Mouse (Mus musculus) ES-E14 (cell line): ENCODE measurements at regions not wholly inside any gene's neighbourhood (a gene's known extent, or its start where the extent isn't known, plus 50 kb on each side); places are given as distances from the start of the nearest gene placed in this dataset.

Source experiments
- DNase-seq: peaks from one replicate; pipeline ENCODE4 v3.0.0-alpha.2; 2013; ENCODE audit warnings: low read depth, low spot score
- H3K27ac ChIP-seq: 2 replicates; pipeline ENCODE4 v1.5.1; 2012; ENCODE audit warnings: low read depth, mild to moderate bottlenecking, low read length, moderate library complexity, mixed read lengths; ENCODE audit not compliant: poor library complexity, insufficient read depth, severe bottlenecking
- H3K36me3 ChIP-seq: 2 replicates; pipeline ENCODE4 v1.6.1; 2012; ENCODE audit warnings: mild to moderate bottlenecking, low read length, moderate library complexity, mixed read lengths; ENCODE audit not compliant: control insufficient read depth, poor library complexity, insufficient read depth, severe bottlenecking
- H3K4me1 ChIP-seq, 2 experiments: fragments of 150-350 bp in 1 of 2; sonication (generic) in 1 of 2; 2 replicates each; pipeline ENCODE4 v1.6.1; 2012; ENCODE audit warnings: low read length in 2 of 2, mild to moderate bottlenecking in 1 of 2, mixed read lengths in 1 of 2; ENCODE audit not compliant: control insufficient read depth in 2 of 2, insufficient read depth in 2 of 2, poor library complexity in 1 of 2
- H3K4me3 ChIP-seq, 2 experiments: fragments of 150-350 bp in 1 of 2; sonication (generic) in 1 of 2; 2 replicates each; pipeline ENCODE4 v1.5.1; 2012; ENCODE audit warnings: low read length in 2 of 2, low read depth in 1 of 2, mild to moderate bottlenecking in 1 of 2, mixed read lengths in 1 of 2; ENCODE audit not compliant: insufficient read depth in 1 of 2, poor library complexity in 1 of 2, severe bottlenecking in 1 of 2
- H3K9ac ChIP-seq: 2 replicates; pipeline ENCODE4 v1.6.1; 2012; ENCODE audit warnings: low read depth, mild to moderate bottlenecking, low read length, mixed read lengths; ENCODE audit not compliant: poor library complexity, insufficient read depth, severe bottlenecking
- H3K9me3 ChIP-seq: fragments of 150-350 bp; sonication (generic); 2 replicates; pipeline ENCODE4 v1.6.1; 2012; ENCODE audit warnings: low read depth, mild to moderate bottlenecking, low read length; ENCODE audit not compliant: control insufficient read depth, insufficient read depth
- CHD2 ChIP-seq: IDR thresholded peaks from 2 replicates; pipeline ENCODE4 v1.6.1; 2014; ENCODE audit warnings: mild to moderate bottlenecking, low read depth, low read length, inconsistent platforms
- HCFC1 ChIP-seq: IDR thresholded peaks from 2 replicates; pipeline ENCODE4 v1.6.1; 2012; ENCODE audit warnings: low read length, inconsistent platforms, borderline replicate concordance; ENCODE audit not compliant: insufficient read depth
- MAFK ChIP-seq: IDR thresholded peaks from 2 replicates; pipeline ENCODE4 v1.6.1; 2014; ENCODE audit warnings: mild to moderate bottlenecking, low read depth, low read length, inconsistent platforms; ENCODE audit not compliant: insufficient read depth
- ZC3H11A ChIP-seq: IDR thresholded peaks from 2 replicates; pipeline ENCODE4 v1.6.1; 2012; ENCODE audit warnings: low read depth, mild to moderate bottlenecking, inconsistent platforms, low read length, borderline replicate concordance
- ZNF384 ChIP-seq: IDR thresholded peaks from 2 replicates; pipeline ENCODE4 v1.6.1; 2012; ENCODE audit warnings: low read depth, low read length, inconsistent platforms
- in situ Hi-C, 2 experiments: fragments of 600-800 bp; cut with MboI; formaldehyde crosslinking; loops; one replicate each; pipeline ENCODE4 v1.15.1; 2025; ENCODE audit warnings: low sequenced_read_pairs in 2 of 2, inconsistent platforms in 1 of 2; ENCODE audit not compliant: unreplicated experiment in 2 of 2

DNA sequence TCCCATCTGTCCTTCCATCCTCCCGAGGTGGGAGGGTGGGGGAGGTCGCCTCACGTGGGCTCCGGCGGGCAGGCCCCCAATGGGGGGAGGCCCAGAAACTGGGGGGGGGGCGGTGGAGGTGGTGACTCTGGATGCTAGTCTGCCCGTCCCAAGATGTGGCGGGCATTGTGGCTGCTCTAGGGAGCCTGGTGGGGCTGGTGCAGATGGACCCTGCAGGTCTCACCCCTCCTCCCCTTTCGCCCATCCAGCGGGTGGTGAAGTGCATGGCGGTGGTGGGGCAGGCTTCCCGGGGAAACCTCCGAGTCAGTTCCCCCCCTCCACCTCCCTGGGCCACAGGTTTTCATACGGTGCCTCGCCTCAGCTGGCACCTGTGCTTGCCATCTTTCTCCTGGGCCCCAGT is 88.6 kb downstream of the Inhba start:
- in situ Hi-C loops = no loop called here
- no peak for TF ChIP-seq ZNF384
- no peak for TF ChIP-seq CHD2
- no peak for TF ChIP-seq ZC3H11A
- no peak for TF ChIP-seq HCFC1
- TF ChIP-seq MAFK = no peak
- peak overlapping the region; percentile 23 to 28; a peak in 3 of 4 replicates for H3K4me3 ChIP-seq

DNA sequence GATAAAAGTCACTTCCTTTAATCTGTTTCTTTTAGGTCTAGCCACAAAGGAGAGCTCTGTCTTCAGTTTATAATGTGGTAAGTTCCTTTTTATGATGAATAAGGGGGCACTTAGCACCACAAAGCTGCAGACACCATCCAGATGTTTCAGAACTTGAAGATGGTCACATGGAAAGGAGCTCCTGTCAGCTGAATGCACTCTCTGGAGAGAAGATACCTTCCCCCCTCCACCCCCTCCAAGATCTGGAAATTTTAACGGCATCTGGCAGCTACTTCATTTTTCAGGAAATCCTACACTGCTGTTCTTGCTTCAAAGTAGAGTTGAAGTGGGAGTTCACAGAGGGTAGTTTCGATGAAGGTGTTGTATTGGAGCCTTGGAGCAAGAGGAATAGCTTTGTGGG is 103.2 kb downstream of the Inhba start:
- DNase-seq = no peak
- TF ChIP-seq CHD2 (no peak), MAFK (no peak), HCFC1 (no peak), ZNF384 (no peak), ZC3H11A (no peak)
- in situ Hi-C loops = no loop called here

More for the DNA sequence above, 88.6 kb downstream of the Inhba start:
- no peaks in the 10 kb centered on the region for H3K9me3 ChIP-seq
- DNase-seq = no peak
- no peaks in the 10 kb centered on the region for H3K36me3 ChIP-seq
- no peaks in the 10 kb centered on the region for H3K4me1 ChIP-seq
- no peak overlapping the region for H3K27ac ChIP-seq
- H3K9ac ChIP-seq = no peak overlapping the region

DNA sequence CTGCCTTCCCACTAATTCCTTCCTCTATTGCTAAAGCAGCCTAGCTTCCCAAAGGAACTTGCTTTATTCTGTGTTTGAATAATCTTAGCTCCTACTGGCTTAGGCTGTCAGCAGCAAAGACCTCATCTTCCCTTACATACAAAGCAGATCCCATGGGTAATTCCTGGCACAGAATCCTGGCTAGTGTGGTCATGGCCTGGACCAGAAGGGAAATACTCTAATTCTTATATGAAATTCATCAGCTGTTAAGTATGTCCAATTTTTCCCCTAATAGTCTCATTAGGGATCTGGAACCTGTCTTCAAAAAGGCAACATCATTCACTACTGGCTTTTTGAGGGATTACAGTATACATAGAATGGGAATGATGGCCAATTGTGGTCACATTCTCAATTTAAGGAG is 135.0 kb downstream of the Inhba start:
- Histone ChIP-seq H3K4me1 (no peaks in the 10 kb centered on the region), H3K9me3 (no peaks in the 10 kb centered on the region), H3K36me3 (no peaks in the 10 kb centered on the region), H3K4me3 (no peak overlapping the region), H3K27ac (no peak overlapping the region), H3K9ac (no peak overlapping the region)
- DNase-seq = no peak
- in situ Hi-C loops = no loop called here
- TF ChIP-seq CHD2 (no peak), MAFK (no peak), ZC3H11A (no peak), HCFC1 (no peak), ZNF384 (no peak)

More for the DNA sequence above, 103.2 kb downstream of the Inhba start:
- Histone ChIP-seq H3K4me3 (no peak overlapping the region), H3K27ac (no peak overlapping the region), H3K4me1 (no peaks in the 10 kb centered on the region), H3K9ac (no peak overlapping the region), H3K9me3 (no peaks in the 10 kb centered on the region), H3K36me3 (no peaks in the 10 kb centered on the region)

DNA sequence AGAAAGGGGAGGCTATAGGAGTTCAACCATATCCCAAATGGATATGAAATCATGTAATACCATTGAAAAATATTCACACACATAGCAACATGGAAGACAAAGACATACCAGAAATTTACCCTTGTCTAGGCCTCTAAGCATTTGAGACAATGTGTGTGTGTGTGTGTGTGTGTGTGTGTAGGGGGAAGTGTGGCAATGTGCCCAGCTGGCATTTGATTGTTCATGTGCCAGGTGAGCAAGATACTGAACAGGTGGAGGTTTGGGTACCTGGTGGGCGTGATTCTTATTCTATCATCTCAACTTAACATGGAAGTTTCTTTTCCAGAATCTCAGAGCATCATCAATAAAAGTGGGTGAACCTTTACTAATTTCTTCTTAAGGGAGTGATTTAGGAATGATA is 143.3 kb downstream of the Inhba start:
- DNase-seq = no peak
- H3K9me3 ChIP-seq = no peaks in the 10 kb centered on the region
- H3K9ac ChIP-seq = no peak overlapping the region
- TF ChIP-seq CHD2 = no peak
- TF ChIP-seq ZNF384 = no peak
- TF ChIP-seq ZC3H11A = no peak
- no peak for TF ChIP-seq MAFK
- no peak for TF ChIP-seq HCFC1
- no peak overlapping the region for H3K27ac ChIP-seq
- no peak overlapping the region for H3K4me3 ChIP-seq
- H3K36me3 ChIP-seq = no peaks in the 10 kb centered on the region
- in situ Hi-C loops = no loop called here
- H3K4me1 ChIP-seq = no peaks in the 10 kb centered on the region

DNA sequence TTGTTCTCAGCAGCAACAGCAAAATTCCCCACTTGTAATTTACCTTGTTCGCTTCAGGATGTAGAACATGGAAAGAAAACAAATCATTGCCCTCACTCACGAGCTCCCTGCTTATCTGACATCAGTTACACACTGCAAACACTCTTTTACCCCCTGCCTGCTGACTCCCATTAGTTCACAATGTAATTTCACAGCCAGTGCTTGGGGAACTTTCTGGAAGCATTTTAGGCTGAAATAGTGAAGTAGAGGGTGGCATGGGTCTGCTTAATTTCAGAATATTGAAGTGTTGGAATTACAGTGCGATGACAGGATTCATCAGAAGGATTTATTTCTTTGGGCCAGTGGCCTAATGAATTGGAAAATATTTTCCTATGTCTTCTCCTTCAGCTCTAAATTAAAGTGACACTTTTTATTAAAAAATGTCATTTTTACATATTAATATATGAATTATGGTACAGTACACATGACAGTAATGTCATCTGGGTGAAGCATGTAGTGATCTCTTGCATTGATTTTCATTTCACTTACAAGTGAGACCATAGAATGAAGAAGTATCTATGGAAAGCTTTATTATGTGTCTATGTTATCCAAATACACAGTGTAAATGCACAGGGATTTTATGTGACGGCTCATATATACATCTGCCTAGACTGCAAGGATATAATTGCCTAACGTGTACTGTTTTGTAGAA is 153.7 kb downstream of the Inhba start:
- H3K36me3 ChIP-seq = no peaks in the 10 kb centered on the region
- in situ Hi-C loops = no loop called here
- DNase-seq = no peak
- no peak overlapping the region for H3K9ac ChIP-seq
- no peaks in the 10 kb centered on the region for H3K9me3 ChIP-seq
- H3K27ac ChIP-seq = no peak overlapping the region
- TF ChIP-seq MAFK (no peak), ZNF384 (no peak), HCFC1 (no peak), ZC3H11A (no peak), CHD2 (no peak)
- H3K4me1 ChIP-seq = no peaks in the 10 kb centered on the region
- no peak overlapping the region for H3K4me3 ChIP-seq
